Mouse (Mus musculus) liver, adult 2 months (tissue): ENCODE data around the gene Zfp871.

ENCODE experiments used
- CTCF ChIP-seq: fragments of 200-500 bp; IDR thresholded peaks from 2 replicates; pipeline ENCODE4 v1.5.1; 2011; ENCODE audit warnings: low read depth, low read length, control low read depth
- POLR2A ChIP-seq: fragments of 200-500 bp; IDR thresholded peaks from 2 replicates; pipeline ENCODE4 v1.6.1; 2011; ENCODE audit warnings: low read length, control low read depth; ENCODE audit not compliant: insufficient read depth; ENCODE audit errors: extremely low read depth

DNA sequence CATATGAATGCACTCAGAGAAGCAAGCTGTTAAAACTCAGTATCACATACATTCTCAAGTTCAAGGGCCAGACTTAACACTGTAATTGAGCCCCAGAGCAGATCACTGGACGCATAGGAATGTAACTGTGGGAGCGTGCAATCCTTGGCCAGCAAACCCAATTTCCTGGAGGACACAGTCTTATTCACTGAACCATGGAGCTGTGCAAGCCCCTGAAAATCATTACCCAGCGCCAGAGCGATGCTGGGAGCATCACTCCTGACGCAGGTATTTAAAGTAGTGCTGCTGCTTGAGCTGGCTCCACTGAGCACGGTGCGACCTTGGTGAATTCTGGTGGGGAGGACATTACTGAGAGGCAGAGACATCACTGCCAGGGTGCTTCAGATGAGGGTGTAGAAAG lies 26.0 kb upstream of the Zfp871 start:
- TF ChIP-seq POLR2A (no peak), CTCF (no peak)
